Mouse (Mus musculus): ENCODE results near the gene Slc17a6.
"Not testable (repeated sequence)": the region's sequence is repeated elsewhere in the genome, so short reads cannot be mapped to it uniquely, and the experiment has no call there.

Slc17a6 gene

GRCm38 (mm10) chr7:51693539-51694217, 71.9 kb downstream of the Slc17a6 start:
- no peak for DNase-seq (ENCODE audit: low read depth, low spot score)

GRCm38 (mm10) chr7:51694452-51694851, 72.6 kb downstream of the Slc17a6 start:
- DNase-seq (ENCODE audit: low read depth, low spot score): no peak

GRCm38 (mm10) chr7:51709508-51709907, 87.7 kb downstream of the Slc17a6 start:
- DNase-seq (ENCODE audit: low read depth, low spot score): no peak

- DNase-seq (ENCODE audit: low read depth, low spot score): not testable (repeated sequence)
Measured at GRCm38 (mm10) chr7:51710346-51710745, 88.5 kb downstream of the Slc17a6 start.

GRCm38 (mm10) chr7:51715771-51716170, 94.0 kb downstream of the Slc17a6 start:
- DNase-seq (ENCODE audit: low read depth, low spot score): no peak
